Mouse (Mus musculus) layer of hippocampus, adult 2 months (tissue): ENCODE data around the gene Mymx. TPM values are rescaled to one million over a fixed set of nuclear protein-coding genes. Genes with fewer than 3 reads are reported as not detected.

Source experiments
- DNase-seq, 2 experiments: peaks; one replicate each; pipeline ENCODE4 v3.0.0; 2022; ENCODE audit warnings: low spot score in 2 of 2
- H3K27ac ChIP-seq: fragments of 200-600 bp; 2 replicates; pipeline ENCODE4 v1.8.1; 2022
- H3K4me3 ChIP-seq: fragments of 200-600 bp; 2 replicates; pipeline ENCODE4 v1.8.1; 2022; ENCODE audit warnings: mild to moderate bottlenecking
- CTCF ChIP-seq: fragments of 200-600 bp; conservative IDR thresholded peaks from 2 replicates; pipeline ENCODE4 v1.8.1; 2022; ENCODE audit warnings: antibody characterized with exemption, mild to moderate bottlenecking, moderate library complexity
- total RNA-seq, 2 experiments: library from RNA; stranded (reverse); gene quantifications; 2 replicates each; pipeline ENCODE4 v1.2.3; 2021

Gene Mymx
- total RNA-seq, 2 experiments from 2014 or later: not detected

DNA sequence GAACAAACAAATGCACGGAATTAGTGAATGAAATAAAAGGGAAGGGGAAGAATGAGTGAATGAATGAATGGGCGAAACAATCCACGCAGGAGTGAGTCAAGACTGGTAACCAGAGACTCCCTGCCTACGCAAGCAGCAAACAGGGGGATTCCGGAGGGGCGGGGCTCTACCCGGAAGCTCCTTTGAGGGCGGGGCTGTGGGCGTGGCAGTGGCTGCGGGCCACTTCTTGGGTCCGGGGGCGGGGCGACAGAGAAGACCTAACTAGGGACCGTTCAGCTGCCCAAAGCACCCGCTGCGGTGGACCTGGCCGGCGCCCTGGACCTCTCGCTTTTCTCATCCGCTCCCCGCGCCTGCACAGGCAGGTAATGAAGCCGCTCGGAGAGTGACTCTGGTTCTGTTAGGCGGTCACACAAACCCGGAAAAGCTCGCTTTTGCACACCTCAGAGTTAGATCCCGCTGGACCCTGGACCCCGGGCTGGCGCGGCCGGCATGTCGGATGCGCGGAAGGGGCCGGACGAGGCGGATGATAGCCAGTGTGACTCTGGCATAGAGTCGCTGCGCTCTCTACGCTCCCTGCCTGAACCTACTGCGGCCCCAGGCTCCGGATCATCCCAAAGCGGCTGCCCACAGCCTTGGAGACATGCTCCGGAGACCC lies 46.3 kb downstream of the Mymx start, which contains the start of gene Nfkbie:
Nfkbie (plus strand) TSS at position 252 of the 655 bp plus-strand sequence.
- TF ChIP-seq CTCF: no peak
- Histone ChIP-seq H3K4me3 (peak within 1 kb of the TSS; percentile 75), H3K27ac (peak within 1 kb of the TSS; percentile 60; the same call in 1 of the 2 replicates)
- peak; percentile 83 to 85 for DNase-seq

GRCm38 (mm10) chr17:45554420-45554819 lies 47.5 kb downstream of the Mymx start:
- Histone ChIP-seq H3K4me3 (no peak overlapping the region), H3K27ac (no peak overlapping the region)
- DNase-seq: no peak
- TF ChIP-seq CTCF: no peak

DNA sequence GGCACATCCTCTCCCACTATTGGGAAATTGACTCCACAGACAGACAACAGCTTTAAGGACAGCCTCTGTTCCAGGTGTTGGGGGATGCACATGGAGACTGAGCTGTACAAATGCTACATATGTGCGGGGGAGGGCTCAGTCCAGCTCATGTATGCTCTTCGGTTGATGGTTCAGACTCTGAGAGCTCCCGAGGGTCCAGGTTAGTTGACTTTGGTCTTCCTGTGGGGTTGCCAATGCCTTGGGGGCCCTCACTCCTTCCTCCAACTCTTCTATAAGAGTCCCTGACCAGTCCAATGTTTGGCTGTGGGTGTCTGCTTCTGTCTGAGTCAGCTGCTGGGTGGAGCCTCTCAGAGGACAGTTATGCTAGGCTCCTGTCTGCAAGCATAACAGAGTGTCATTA lies 48.8 kb downstream of the Mymx start:
- Histone ChIP-seq H3K27ac (no peak overlapping the region), H3K4me3 (no peak overlapping the region)
- no peak for DNase-seq
- TF ChIP-seq CTCF: no peak

- Histone ChIP-seq H3K27ac (no peak overlapping the region), H3K4me3 (no peak overlapping the region)
- TF ChIP-seq CTCF: peak; percentile 94
- DNase-seq: peak; percentile 81 to 86
Measured at GRCm38 (mm10) chr17:45551816-45552451, 50.0 kb downstream of the Mymx start.

DNA sequence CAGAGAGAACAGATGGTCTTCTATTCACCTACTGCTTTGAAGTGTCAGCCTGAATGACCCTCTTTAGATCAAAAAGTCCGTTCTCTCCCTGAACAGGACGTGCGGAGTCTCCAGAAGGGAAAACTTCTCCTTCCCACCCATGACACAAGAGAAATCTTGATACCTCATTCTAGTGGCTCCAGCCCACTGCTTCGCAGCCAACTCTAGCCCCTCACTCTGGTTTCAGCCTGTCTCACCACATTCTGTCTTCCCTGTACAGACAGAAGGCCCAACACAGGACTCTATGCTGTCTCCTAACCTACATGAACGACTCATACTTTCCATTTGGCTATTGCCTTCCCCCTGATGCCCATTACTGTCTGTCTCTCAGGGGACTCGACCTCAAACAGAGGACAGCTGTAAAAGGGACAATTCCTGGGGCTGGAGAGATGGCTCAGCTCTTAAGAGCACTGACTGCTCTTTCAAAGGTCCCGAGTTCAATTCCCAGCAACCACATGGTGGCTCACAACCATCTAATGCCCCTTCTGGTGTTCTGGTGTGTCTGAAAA lies 50.6 kb downstream of the Mymx start:
- DNase-seq: no peak
- Histone ChIP-seq H3K27ac (no peak overlapping the region), H3K4me3 (no peak overlapping the region)
- no peak for TF ChIP-seq CTCF

Other genes starting within 250 kb of the Mymx start
- 10 to 100 TPM; 55.7 to 57.5 TPM for gene Cdc5l, start 168.4 kb downstream of the Mymx start, total RNA-seq
- 1 to 10 TPM; 4.8 TPM for gene Spats1, start 126.7 kb downstream of the Mymx start, total RNA-seq
- gene Aars2, start 95.3 kb downstream of the Mymx start, total RNA-seq: 10 to 100 TPM; 25.2 to 26.3 TPM
- 1 to 10 TPM in 1 of 2 experiments, under 1 TPM in 1; 0.56 to 1.0 TPM for gene Tcte1, start 78.7 kb downstream of the Mymx start, total RNA-seq
- gene Tmem151b, start 52.4 kb downstream of the Mymx start, total RNA-seq: 100 to 1,000 TPM; 106 to 112 TPM
- gene Nfkbie, start 46.4 kb downstream of the Mymx start, total RNA-seq: 1 to 10 TPM; 2.6 to 2.7 TPM
- 10 to 100 TPM; 31.1 to 31.8 TPM for gene Slc35b2, start 38.2 kb downstream of the Mymx start, total RNA-seq
- gene Hsp90ab1, start 28.8 kb downstream of the Mymx start, total RNA-seq: 1,000 to 10,000 TPM; 1,695 to 1,765 TPM
- 10 to 100 TPM; 21.1 to 23.0 TPM for gene Slc29a1, start 2.5 kb downstream of the Mymx start, total RNA-seq
- gene Capn11, start 57.2 kb upstream of the Mymx start, total RNA-seq: under 1 TPM; 0.28 to 0.44 TPM
- 10 to 100 TPM; 34.8 to 43.5 TPM for gene Mrpl14, start 84.2 kb upstream of the Mymx start, total RNA-seq
- 100 to 1,000 TPM; 165 to 176 TPM for gene Tmem63b, start 84.8 kb upstream of the Mymx start, total RNA-seq
- not detected for gene 1600014C23Rik, start 131.7 kb upstream of the Mymx start, total RNA-seq